Mouse (Mus musculus) stomach, postnatal 0 days (tissue): ENCODE data around the gene Gm10382.

Experiments
- CTCF ChIP-seq: IDR thresholded peaks from 2 replicates; pipeline ENCODE4 v1.5.1; 2016; ENCODE audit warnings: antibody characterized with exemption, low read depth, mild to moderate bottlenecking, moderate library complexity
- EP300 ChIP-seq: optimal IDR thresholded peaks from 2 replicates; pipeline ENCODE3; 2016; ENCODE audit warnings: antibody characterized with exemption

DNA sequence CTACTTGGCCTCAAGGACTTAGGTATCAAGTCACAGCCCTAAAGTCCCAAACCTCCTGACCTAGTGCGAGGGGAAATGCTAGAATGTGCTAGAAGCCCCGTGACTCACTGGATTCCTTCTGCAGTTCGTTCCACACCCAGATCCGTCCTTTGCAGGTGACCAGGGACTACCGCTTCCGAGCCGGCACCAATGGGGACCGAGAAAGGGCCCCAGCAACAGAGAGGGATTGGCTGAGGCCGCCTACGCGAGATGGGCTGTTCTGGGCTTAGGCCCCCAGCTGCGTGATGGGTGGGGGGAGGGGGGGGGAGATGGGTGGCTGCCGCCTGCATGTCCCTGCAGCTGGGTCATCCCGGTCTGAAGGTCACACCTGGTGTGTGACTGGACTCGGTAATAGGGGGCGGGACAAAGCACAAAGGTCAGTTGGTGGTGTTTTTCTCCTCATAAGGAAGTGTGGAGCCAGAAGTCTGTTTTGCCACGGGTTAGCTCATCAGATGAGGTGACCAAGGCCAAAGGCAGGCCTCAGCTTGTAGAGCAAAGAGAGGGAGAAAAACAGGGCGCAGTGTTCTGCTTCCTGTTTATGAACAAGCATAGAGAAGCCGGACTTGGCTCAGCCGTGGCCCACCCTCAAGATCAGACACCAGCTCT is 4.0 kb downstream of the Gm10382 start:
- no peak for TF ChIP-seq CTCF
- no peak for TF ChIP-seq EP300
